Mouse (Mus musculus): ENCODE measurements at regions not wholly inside any gene's neighbourhood (a gene's known extent, or its start where the extent isn't known, plus 50 kb on each side); places are given as distances from the start of the nearest gene placed in this dataset.

DNA sequence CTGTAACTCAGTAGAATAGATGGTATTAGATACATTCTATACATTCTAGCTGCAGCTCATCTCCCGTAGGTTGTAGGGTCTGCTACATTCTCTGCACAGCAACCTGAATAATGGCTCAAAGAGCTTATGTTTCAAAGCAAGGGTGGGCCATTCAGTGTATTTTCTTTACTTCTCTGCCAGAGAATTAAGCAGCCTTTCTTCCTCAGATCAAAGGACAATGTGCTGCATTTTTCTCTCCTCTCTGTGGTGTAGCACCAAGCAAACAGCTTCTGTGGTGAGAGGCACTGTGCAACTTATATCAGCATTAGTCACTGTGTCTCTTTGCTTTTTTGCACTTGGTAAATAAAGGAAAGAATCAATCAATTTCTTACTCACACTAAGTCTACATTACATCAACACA lies 1983.7 kb upstream of the 5930422O12Rik start:
- no peak for ATAC-seq (ENCODE audit: insufficient number of reproducible peaks, insufficient read depth, low FRiP score, low read depth)
- Histone ChIP-seq H3K9me3 (ENCODE audit: control insufficient read depth, low read length) (no peaks in the 10 kb centered on the region), H3K27me3 (ENCODE audit: control insufficient read depth, insufficient read depth, low read length) (no peaks in the 10 kb centered on the region), H3K27ac (replicated peaks in 1 of 2; ENCODE audit: control insufficient read depth in 1 of 2, insufficient read depth in 1 of 2, low read depth in 2 of 2, low read length in 2 of 2) (no peak overlapping the region), H3K36me3 (ENCODE audit: control insufficient read depth, insufficient read depth, low read length) (no peaks in the 10 kb centered on the region), H3K4me3 (ENCODE audit: control insufficient read depth in 1 of 2, insufficient read depth in 1 of 2, low read depth in 1 of 2, low read length in 2 of 2) (no peak overlapping the region), H3K4me1 (ENCODE audit: control insufficient read depth in 2 of 2, insufficient read depth in 2 of 2, low read length in 2 of 2) (no peaks in the 10 kb centered on the region), H3K9ac (ENCODE audit: low read length) (no peak overlapping the region), H3K4me2 (ENCODE audit: low read length) (no peak overlapping the region)
- WGBS = 84% methylated on average over 1 of the region's 1 CpGs

- no peak for ATAC-seq (ENCODE audit: insufficient number of reproducible peaks, insufficient read depth, low FRiP score, low read depth)
- 78% methylated on average over 2 of the region's 2 CpGs for WGBS
- H3K9me3 ChIP-seq (ENCODE audit: control insufficient read depth, low read length) = no peaks in the 10 kb centered on the region
- no peaks in the 10 kb centered on the region for H3K4me1 ChIP-seq (ENCODE audit: control insufficient read depth in 2 of 2, insufficient read depth in 2 of 2, low read length in 2 of 2)
- no peak overlapping the region for H3K27ac ChIP-seq (replicated peaks in 1 of 2; ENCODE audit: control insufficient read depth in 1 of 2, insufficient read depth in 1 of 2, low read depth in 2 of 2, low read length in 2 of 2)
- no peak overlapping the region for H3K4me2 ChIP-seq (ENCODE audit: low read length)
- H3K9ac ChIP-seq (ENCODE audit: low read length) = no peak overlapping the region
- no peaks in the 10 kb centered on the region for H3K36me3 ChIP-seq (ENCODE audit: control insufficient read depth, insufficient read depth, low read length)
- no peak overlapping the region for H3K4me3 ChIP-seq (ENCODE audit: control insufficient read depth in 1 of 2, insufficient read depth in 1 of 2, low read depth in 1 of 2, low read length in 2 of 2)
- H3K27me3 ChIP-seq (ENCODE audit: control insufficient read depth, insufficient read depth, low read length) = no peaks in the 10 kb centered on the region
Observed at GRCm38 (mm10) chr8:31447984-31448383, 1980.5 kb upstream of the 5930422O12Rik start.

DNA sequence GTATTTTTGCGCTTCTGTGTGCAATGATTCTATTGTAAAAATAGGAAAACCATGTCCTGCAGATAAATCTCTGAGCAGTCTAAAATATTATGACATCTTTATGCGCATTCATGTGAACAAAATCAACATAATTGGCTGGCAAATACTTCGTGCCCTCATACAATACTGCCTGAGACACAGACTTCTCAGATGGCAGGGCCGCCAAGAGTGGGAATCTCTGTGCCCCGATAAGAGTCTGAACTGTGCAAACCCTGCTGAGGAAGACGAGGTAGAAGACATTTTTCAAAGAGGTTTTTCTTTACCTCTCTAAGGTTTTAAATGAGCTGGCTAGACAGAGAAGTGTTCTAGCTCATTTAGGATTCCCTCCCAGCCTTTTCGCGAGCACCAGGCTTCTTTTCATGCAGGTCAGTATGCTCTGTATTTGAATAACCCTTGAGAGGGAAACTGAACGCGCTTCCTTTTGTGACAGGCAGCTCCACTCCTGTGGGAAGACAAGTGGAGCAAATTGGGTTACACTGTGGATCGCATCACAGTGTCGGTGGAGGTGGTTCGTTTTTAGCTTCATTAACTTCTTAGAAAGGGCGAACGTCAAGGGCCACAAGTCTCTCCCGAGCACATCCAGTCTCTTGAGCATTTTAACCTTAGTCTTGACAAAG lies 1973.6 kb upstream of the 5930422O12Rik start:
- H3K27ac ChIP-seq (replicated peaks in 1 of 2; ENCODE audit: control insufficient read depth in 1 of 2, insufficient read depth in 1 of 2, low read depth in 2 of 2, low read length in 2 of 2) = no peak overlapping the region
- no peak overlapping the region for H3K4me3 ChIP-seq (ENCODE audit: control insufficient read depth in 1 of 2, insufficient read depth in 1 of 2, low read depth in 1 of 2, low read length in 2 of 2)
- no peaks in the 10 kb centered on the region for H3K4me1 ChIP-seq (ENCODE audit: control insufficient read depth in 2 of 2, insufficient read depth in 2 of 2, low read length in 2 of 2)
- no peaks in the 10 kb centered on the region for H3K36me3 ChIP-seq (ENCODE audit: control insufficient read depth, insufficient read depth, low read length)
- WGBS = 80% methylated on average over 16 of the region's 16 CpGs
- no peaks in the 10 kb centered on the region for H3K9me3 ChIP-seq (ENCODE audit: control insufficient read depth, low read length)
- ATAC-seq (ENCODE audit: insufficient number of reproducible peaks, insufficient read depth, low FRiP score, low read depth) = no peak
- H3K9ac ChIP-seq (ENCODE audit: low read length) = no peak overlapping the region
- H3K27me3 ChIP-seq (ENCODE audit: control insufficient read depth, insufficient read depth, low read length) = no peaks in the 10 kb centered on the region
- no peak overlapping the region for H3K4me2 ChIP-seq (ENCODE audit: low read length)

GRCm38 (mm10) chr8:31460349-31460748 lies 1968.2 kb upstream of the 5930422O12Rik start:
- no peak for ATAC-seq (ENCODE audit: insufficient number of reproducible peaks, insufficient read depth, low FRiP score, low read depth)
- H3K4me2 ChIP-seq (ENCODE audit: low read length) = no peak overlapping the region
- H3K4me1 ChIP-seq (ENCODE audit: control insufficient read depth in 2 of 2, insufficient read depth in 2 of 2, low read length in 2 of 2) = no peaks in the 10 kb centered on the region
- no peaks in the 10 kb centered on the region for H3K27me3 ChIP-seq (ENCODE audit: control insufficient read depth, insufficient read depth, low read length)
- H3K9ac ChIP-seq (ENCODE audit: low read length) = no peak overlapping the region
- no peaks in the 10 kb centered on the region for H3K36me3 ChIP-seq (ENCODE audit: control insufficient read depth, insufficient read depth, low read length)
- no peak overlapping the region for H3K27ac ChIP-seq (replicated peaks in 1 of 2; ENCODE audit: control insufficient read depth in 1 of 2, insufficient read depth in 1 of 2, low read depth in 2 of 2, low read length in 2 of 2)
- WGBS = 80% methylated on average over 3 of the region's 3 CpGs
- no peak overlapping the region for H3K4me3 ChIP-seq (ENCODE audit: control insufficient read depth in 1 of 2, insufficient read depth in 1 of 2, low read depth in 1 of 2, low read length in 2 of 2)
- no peaks in the 10 kb centered on the region for H3K9me3 ChIP-seq (ENCODE audit: control insufficient read depth, low read length)

All from heart, embryonic 14.5 days (tissue).